Mouse (Mus musculus) cerebellum, adult 2 months (tissue): ENCODE data around the gene Cirbp.

ENCODE experiments used
- CTCF ChIP-seq: fragments of 200-500 bp; IDR thresholded peaks from 2 replicates; pipeline ENCODE4 v1.5.1; 2011; ENCODE audit warnings: low read depth, mild to moderate bottlenecking, control low read depth, low read length, moderate library complexity, borderline replicate concordance; ENCODE audit not compliant: insufficient read depth
- POLR2A ChIP-seq: fragments of 200-500 bp; IDR thresholded peaks from 2 replicates; pipeline ENCODE4 v1.6.1; 2011; ENCODE audit warnings: low read length, control low read depth, borderline replicate concordance; ENCODE audit not compliant: insufficient read depth

DNA sequence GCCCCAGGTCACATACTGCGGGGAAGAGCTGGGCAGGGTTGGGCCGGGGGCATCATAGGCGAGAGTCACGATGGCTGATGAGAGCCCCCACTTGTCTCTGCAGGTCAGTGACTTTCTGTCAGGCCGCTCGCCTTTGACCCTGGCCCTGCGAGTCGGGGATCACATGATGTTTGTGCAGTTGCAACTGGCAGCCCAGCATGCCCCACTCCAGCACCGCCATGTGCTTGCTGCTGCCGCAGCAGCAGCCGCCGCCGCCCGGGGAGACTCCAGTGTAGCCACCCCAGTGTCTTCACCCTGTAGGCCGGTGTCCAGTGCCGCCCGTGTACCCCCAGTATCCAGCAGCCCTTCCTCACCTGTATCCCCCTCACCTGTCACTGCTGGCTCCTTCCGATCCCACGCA lies 12.1 kb upstream of the Cirbp start:
- TF ChIP-seq CTCF = no peak
- TF ChIP-seq POLR2A = no peak
